Mouse (Mus musculus): ENCODE results near the gene Fbxl15.
A peak's percentile ranks its signal among the peaks of the same experiment; 100 is the strongest.

Fbxl15 gene

GRCm38 (mm10) chr19:46323716-46324115 is 4.3 kb upstream of the Fbxl15 start:
- DNase-seq, result no peak

- no peak for DNase-seq
These were observed 3.6 kb upstream of the Fbxl15 start for GRCm38 (mm10) chr19:46324366-46324765.

GRCm38 (mm10) chr19:46324918-46325317 is 3.1 kb upstream of the Fbxl15 start:
- no peak for DNase-seq

- DNase-seq, result no peak
These were observed 1.8 kb upstream of the Fbxl15 start for GRCm38 (mm10) chr19:46326019-46326755.

- peak; percentile 53 for DNase-seq
These were observed 1.2 kb upstream of the Fbxl15 start, which contains the start of gene Psd for GRCm38 (mm10) chr19:46326756-46327305. Gene Psd (minus strand): TSS chr19:46327156.

- no peak for DNase-seq
These were observed 386 bp upstream of the Fbxl15 start for GRCm38 (mm10) chr19:46327531-46328064.

- no peak for DNase-seq
These were observed 1.2 kb downstream of the Fbxl15 start for GRCm38 (mm10) chr19:46329031-46329641.

GRCm38 (mm10) chr19:46329951-46330350 is 2.0 kb downstream of the Fbxl15 start:
- peak; percentile 92 for DNase-seq

GRCm38 (mm10) chr19:46330696-46331095 is 2.7 kb downstream of the Fbxl15 start:
- no peak for DNase-seq

GRCm38 (mm10) chr19:46331326-46331725 is 3.3 kb downstream of the Fbxl15 start:
- no peak for DNase-seq

- DNase-seq, result no peak
These were observed 4.0 kb downstream of the Fbxl15 start for GRCm38 (mm10) chr19:46331936-46332335.

GRCm38 (mm10) chr19:46332721-46333339 is 4.8 kb downstream of the Fbxl15 start:
- no peak for DNase-seq

- no peak for DNase-seq
These were observed 5.9 kb downstream of the Fbxl15 start for GRCm38 (mm10) chr19:46333906-46334305.

- DNase-seq, result no peak
These were observed 9.8 kb downstream of the Fbxl15 start for GRCm38 (mm10) chr19:46337719-46338330.

GRCm38 (mm10) chr19:46338331-46338936 is 10.4 kb downstream of the Fbxl15 start, which contains the start of gene Cuedc2:
Gene Cuedc2 (minus strand): TSS chr19:46338702.
- peak; percentile 98 for DNase-seq

GRCm38 (mm10) chr19:46338942-46339286 is 10.9 kb downstream of the Fbxl15 start:
- DNase-seq, result no peak

- peak; percentile 80 for DNase-seq
These were observed 11.4 kb downstream of the Fbxl15 start for GRCm38 (mm10) chr19:46339287-46339971.

- DNase-seq, result no peak
These were observed 16.9 kb downstream of the Fbxl15 start for GRCm38 (mm10) chr19:46344710-46345419.

GRCm38 (mm10) chr19:46347146-46347545 is 19.2 kb downstream of the Fbxl15 start:
- DNase-seq, result no peak

- no peak for DNase-seq
These were observed 20.1 kb downstream of the Fbxl15 start for GRCm38 (mm10) chr19:46347936-46348668.

All from lung, postnatal 10 days (tissue).